Mouse (Mus musculus) C2C12 (cell line): Measurements from ENCODE around the gene Nhp2. TPM values are rescaled to one million over a fixed set of nuclear protein-coding genes. Genes with fewer than 3 reads are reported as not detected.
A peak's percentile ranks its signal among the peaks of the same experiment; 100 is the strongest.
"Not testable (repeated sequence)": the region's sequence is repeated elsewhere in the genome, so short reads cannot be mapped to it uniquely, and the experiment has no call there.

Experiments
- H3K27me3 ChIP-seq: one replicate; pipeline ENCODE4 v1.6.1; 2011; ENCODE audit not compliant: control insufficient read depth, insufficient read depth, insufficient read length
- H3K36me3 ChIP-seq: one replicate; pipeline ENCODE4 v1.6.1; 2011; ENCODE audit not compliant: control insufficient read depth, insufficient read depth
- H3K4me3 ChIP-seq: one replicate; pipeline ENCODE4 v1.5.1; 2011; ENCODE audit warnings: mild to moderate bottlenecking, control low read depth; ENCODE audit not compliant: poor library complexity, insufficient read depth, severe bottlenecking
- H3K79me2 ChIP-seq: one replicate; pipeline ENCODE4 v1.6.1; 2011; ENCODE audit not compliant: control insufficient read depth, insufficient read depth
- H3K79me3 ChIP-seq: one replicate; pipeline ENCODE4 v1.6.1; 2011; ENCODE audit warnings: low read depth, control low read depth
- H3ac ChIP-seq: one replicate; pipeline ENCODE3; 2011; ENCODE audit warnings: low read depth; ENCODE audit not compliant: control insufficient read depth, insufficient read length
- CEBPB ChIP-seq: IDR thresholded peaks from one replicate; pipeline ENCODE4 v1.6.1; 2011; ENCODE audit warnings: low read depth, mild to moderate bottlenecking, control low read depth, moderate library complexity
- CTCF ChIP-seq: IDR thresholded peaks from one replicate; pipeline ENCODE4 v1.5.1; 2011; ENCODE audit not compliant: control insufficient read depth, insufficient read depth, insufficient read length
- FOSL1 ChIP-seq: IDR thresholded peaks from one replicate; pipeline ENCODE4 v1.8.0; 2011; ENCODE audit warnings: mild to moderate bottlenecking, low read length; ENCODE audit not compliant: poor library complexity, insufficient read depth, severe bottlenecking
- MAX ChIP-seq: IDR thresholded peaks from one replicate; pipeline ENCODE4 v1.6.1; 2011; ENCODE audit warnings: mild to moderate bottlenecking, control low read depth
- MYOD1 ChIP-seq: IDR thresholded peaks from one replicate; pipeline ENCODE4 v1.6.1; 2011; ENCODE audit warnings: low read depth; ENCODE audit not compliant: control insufficient read depth, insufficient read length
- MYOG ChIP-seq: IDR thresholded peaks from one replicate; pipeline ENCODE4 v1.6.1; 2011; ENCODE audit not compliant: control insufficient read depth, insufficient read length; ENCODE audit errors: extremely low read depth
- USF1 ChIP-seq: IDR thresholded peaks from one replicate; pipeline ENCODE4 v1.6.1; 2011; ENCODE audit warnings: low read depth, mild to moderate bottlenecking, control low read depth, moderate library complexity
- polyA plus RNA-seq: library from polyadenylated mRNA; unstranded; fragments of >200 nt; fragmentation: generic; extraction: Trizol; gene quantifications from one replicate; pipeline ENCODE4 v1.2.1, GENCODE M21; 2012; ENCODE audit warnings: missing spikeins

The Nhp2 gene
- polyA plus RNA-seq, 1 experiment: 378 TPM

- H3K4me3 ChIP-seq: no peak overlapping the region
- H3ac ChIP-seq: no peak overlapping the region
- TF ChIP-seq CTCF: no peak
- TF ChIP-seq MYOD1: no peak
- no peak for TF ChIP-seq CEBPB
- no peak for TF ChIP-seq FOSL1
- TF ChIP-seq MYOG: no peak
- no peak for TF ChIP-seq MAX
- no peak for TF ChIP-seq USF1
- no peaks in the 10 kb centered on the region for H3K79me2 ChIP-seq
- H3K36me3 ChIP-seq: no peaks in the 10 kb centered on the region
- no peaks in the 10 kb centered on the region for H3K27me3 ChIP-seq
- H3K79me3 ChIP-seq: no peaks in the 10 kb centered on the region
These were observed 35.4 kb downstream of the Nhp2 start for GRCm38 (mm10) chr11:51654891-51655290.

- Histone ChIP-seq H3K27me3 (no peaks in the 10 kb centered on the region), H3ac (no peak overlapping the region), H3K79me3 (no peaks in the 10 kb centered on the region), H3K79me2 (no peaks in the 10 kb centered on the region), H3K4me3 (no peak overlapping the region), H3K36me3 (no peaks in the 10 kb centered on the region)
- TF ChIP-seq MAX (no peak), CEBPB (no peak), CTCF (no peak), MYOD1 (no peak), USF1 (no peak), MYOG (no peak), FOSL1 (no peak)
These were observed 37.4 kb downstream of the Nhp2 start for GRCm38 (mm10) chr11:51656798-51657521.

GRCm38 (mm10) chr11:51658291-51658690 lies 38.8 kb downstream of the Nhp2 start:
- Histone ChIP-seq H3K27me3 (no peaks in the 10 kb centered on the region), H3K79me3 (no peaks in the 10 kb centered on the region), H3K36me3 (no peaks in the 10 kb centered on the region), H3K4me3 (no peak overlapping the region), H3K79me2 (no peaks in the 10 kb centered on the region), H3ac (no peak overlapping the region)
- TF ChIP-seq USF1: no peak
- no peak for TF ChIP-seq MYOG
- TF ChIP-seq MAX: no peak
- no peak for TF ChIP-seq MYOD1
- no peak for TF ChIP-seq CTCF
- no peak for TF ChIP-seq CEBPB
- TF ChIP-seq FOSL1: no peak

- no peak overlapping the region for H3K4me3 ChIP-seq
- no peak overlapping the region for H3ac ChIP-seq
- TF ChIP-seq MAX (no peak), FOSL1 (no peak), USF1 (peak; percentile 42)
- H3K27me3 ChIP-seq: no peaks in the 10 kb centered on the region
- no peaks in the 10 kb centered on the region for H3K79me3 ChIP-seq
- no peaks in the 10 kb centered on the region for H3K36me3 ChIP-seq
- no peaks in the 10 kb centered on the region for H3K79me2 ChIP-seq
These were observed 39.2 kb downstream of the Nhp2 start for GRCm38 (mm10) chr11:51658705-51659104.

DNA sequence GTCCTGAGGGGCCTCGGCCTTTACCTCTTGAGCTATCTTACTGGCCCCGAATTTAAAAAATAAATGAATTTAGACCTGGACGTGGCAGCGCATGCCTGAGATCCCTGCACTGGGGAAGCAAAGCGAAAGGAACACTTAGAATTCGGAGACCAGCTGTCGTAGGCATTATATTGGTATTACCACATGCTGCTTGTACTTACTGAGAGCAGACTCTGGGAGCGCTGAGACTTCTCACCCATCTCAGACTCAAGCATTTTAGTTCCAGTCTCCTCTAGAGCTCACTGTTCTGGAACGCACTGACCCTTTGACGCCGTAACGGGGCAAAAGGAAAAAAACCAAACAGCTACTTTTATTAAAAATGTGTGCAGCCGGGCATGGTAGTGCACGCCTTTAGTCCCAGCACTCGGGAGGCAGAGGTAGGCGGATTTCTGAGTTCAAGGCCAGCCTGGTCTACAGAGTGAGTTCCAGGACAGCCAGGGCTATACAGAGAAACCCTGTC lies 42.4 kb downstream of the Nhp2 start:
- no peaks in the 10 kb centered on the region for H3K79me2 ChIP-seq
- no peak overlapping the region for H3K4me3 ChIP-seq
- H3ac ChIP-seq: no peak overlapping the region
- H3K79me3 ChIP-seq: no peaks in the 10 kb centered on the region
- no peaks in the 10 kb centered on the region for H3K27me3 ChIP-seq
- no peaks in the 10 kb centered on the region for H3K36me3 ChIP-seq
- TF ChIP-seq MYOD1 (no peak), MYOG (no peak), USF1 (no peak), CTCF (no peak), FOSL1 (no peak), MAX (no peak), CEBPB (no peak)

DNA sequence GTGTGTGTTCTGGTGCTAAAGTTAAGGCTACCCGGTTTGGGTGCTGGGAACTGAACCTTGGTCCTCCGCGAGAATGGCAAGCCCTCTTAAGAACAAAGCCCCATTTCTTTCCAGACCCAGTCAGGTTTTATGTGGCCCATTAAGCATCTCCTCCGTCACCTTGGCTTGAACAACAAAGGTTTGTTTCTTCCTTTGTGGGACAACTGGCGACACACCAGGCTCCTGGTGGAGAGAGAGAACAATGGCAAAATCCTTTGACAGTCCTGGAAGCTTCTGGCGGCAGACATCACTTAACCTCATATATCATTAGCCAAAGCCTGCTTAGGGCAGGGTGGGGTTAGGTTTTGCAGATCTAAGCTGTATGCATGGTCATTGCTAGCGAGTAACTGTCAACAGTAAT lies 43.1 kb downstream of the Nhp2 start:
- Histone ChIP-seq H3K4me3 (no peak overlapping the region), H3K36me3 (no peaks in the 10 kb centered on the region), H3K79me2 (no peaks in the 10 kb centered on the region), H3K79me3 (no peaks in the 10 kb centered on the region), H3K27me3 (no peaks in the 10 kb centered on the region), H3ac (no peak overlapping the region)
- TF ChIP-seq MYOG (no peak), CTCF (no peak), MYOD1 (no peak)

GRCm38 (mm10) chr11:51664747-51665146 lies 45.2 kb downstream of the Nhp2 start:
- H3K27me3 ChIP-seq, H3K36me3 ChIP-seq, H3K4me3 ChIP-seq, H3K79me3 ChIP-seq, H3K79me2 ChIP-seq, H3ac ChIP-seq: not testable (repeated sequence)
